Mouse (Mus musculus) B cell, adult 2 months (primary cell): ENCODE data around the gene Dusp9.

Experiments
- DNase-seq, 2 experiments: peaks; one replicate each; pipeline ENCODE4 v3.0.0; 2022

Gene Dusp9

GRCm38 (mm10) chrX:73672031-73672431 lies 32.8 kb downstream of the Dusp9 start:
- DNase-seq: peak; percentile 69 to 76

GRCm38 (mm10) chrX:73672879-73673618 lies 33.8 kb downstream of the Dusp9 start, which contains the start of gene Slc6a8:
Gene Slc6a8, plus strand, starts transcription at chrX:73673150.
- peak; percentile 22 to 40 for DNase-seq

DNA sequence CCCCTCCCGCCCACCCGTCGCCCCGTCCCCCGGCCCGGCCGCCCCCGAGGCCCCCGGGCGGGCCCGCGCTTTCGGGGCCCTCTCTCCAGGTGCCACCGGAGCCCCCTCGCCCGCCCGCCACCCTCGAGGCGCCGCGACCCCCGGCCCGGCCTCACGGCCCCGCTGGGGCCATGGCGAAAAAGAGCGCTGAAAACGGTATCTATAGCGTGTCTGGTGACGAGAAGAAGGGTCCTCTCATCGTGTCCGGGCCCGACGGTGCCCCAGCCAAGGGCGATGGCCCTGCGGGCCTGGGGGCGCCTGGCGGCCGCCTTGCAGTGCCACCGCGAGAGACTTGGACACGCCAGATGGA lies 34.4 kb downstream of the Dusp9 start:
- DNase-seq: no peak

DNA sequence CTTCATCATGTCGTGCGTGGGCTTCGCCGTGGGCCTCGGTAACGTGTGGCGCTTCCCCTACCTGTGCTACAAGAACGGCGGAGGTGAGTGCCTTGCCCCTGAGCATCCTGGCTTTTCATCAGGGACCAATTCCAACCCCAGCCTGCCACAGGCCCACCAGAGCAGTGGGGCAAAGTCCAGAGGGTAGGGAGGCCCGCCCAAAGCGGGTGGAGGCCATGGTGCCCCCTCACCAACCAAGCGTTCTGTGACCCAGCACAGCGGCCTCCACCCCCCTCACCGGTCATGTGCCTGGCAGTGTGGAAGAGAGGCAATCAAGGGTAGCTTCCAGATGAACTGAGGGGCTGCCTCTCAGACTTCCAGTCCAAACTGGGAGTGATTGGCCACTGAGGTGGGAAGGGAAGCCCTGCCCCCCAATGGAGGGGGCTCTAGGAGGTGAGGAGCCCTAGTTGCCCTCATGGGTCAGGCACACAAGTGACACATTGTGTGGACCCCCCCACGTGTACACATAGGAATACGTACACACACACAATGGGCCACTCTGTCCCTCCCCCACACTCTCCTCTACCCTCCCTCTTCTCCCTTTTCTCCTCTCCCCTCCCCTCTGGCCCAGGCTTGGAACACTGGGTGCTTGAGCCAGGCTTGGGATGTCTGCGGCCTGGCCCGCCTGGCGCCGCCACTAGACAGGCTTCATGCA lies 34.9 kb downstream of the Dusp9 start:
- DNase-seq: no peak

DNA sequence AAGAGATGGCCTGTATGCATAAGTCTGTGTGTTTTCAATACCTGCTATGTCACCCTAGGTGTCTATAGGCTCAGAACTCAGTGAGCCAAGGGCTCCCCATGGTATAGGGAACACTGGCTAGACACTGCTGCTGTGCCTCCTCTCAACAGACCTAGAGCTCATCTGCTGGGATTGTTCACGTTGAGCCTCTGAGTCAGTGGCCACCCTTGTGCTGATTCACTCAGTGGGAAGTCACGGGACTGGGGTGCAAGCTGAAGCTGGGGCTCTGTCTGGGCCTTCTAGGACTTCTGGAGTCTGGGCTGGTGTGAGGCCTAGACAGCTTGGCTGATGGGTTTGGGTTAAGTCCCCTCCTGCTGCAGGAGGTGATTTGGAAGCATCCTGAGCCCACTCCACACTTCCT lies 36.0 kb downstream of the Dusp9 start:
- no peak for DNase-seq

DNA sequence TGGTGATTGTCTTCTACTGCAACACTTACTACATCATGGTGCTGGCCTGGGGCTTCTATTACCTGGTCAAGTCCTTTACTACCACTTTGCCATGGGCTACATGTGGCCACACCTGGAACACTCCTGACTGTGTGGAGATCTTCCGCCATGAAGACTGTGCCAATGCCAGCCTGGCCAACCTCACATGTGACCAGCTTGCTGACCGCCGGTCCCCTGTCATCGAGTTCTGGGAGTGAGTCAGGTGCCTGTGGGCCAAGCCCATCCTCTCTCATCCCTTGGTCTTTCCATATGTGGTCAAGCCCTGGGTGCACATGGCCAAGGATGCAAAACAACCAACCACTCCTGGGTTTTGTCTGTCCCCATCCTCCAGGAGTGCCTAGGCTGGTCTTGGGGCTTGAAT lies 37.4 kb downstream of the Dusp9 start:
- DNase-seq: no peak

DNA sequence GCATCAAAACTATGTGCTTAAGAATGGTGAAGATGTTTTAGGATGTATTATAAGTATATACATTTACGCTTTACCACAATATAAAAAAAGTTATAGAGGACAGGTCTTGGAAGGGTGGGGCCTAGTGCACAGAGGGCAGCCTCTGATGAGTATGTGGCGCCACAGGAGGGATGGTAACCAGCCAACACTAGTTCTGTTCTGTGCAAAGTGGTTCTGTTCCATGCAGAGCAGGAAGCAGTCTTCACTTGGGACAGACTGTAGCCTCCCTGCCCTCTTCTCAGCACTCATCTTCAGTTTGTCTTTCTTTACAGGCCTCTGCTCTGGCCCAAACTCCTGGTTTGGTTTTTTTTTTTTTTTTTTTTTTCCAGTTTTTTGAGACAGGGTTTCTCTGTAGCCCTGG lies 44.9 kb downstream of the Dusp9 start:
- DNase-seq: no peak

GRCm38 (mm10) chrX:73684978-73685377 lies 45.8 kb downstream of the Dusp9 start:
- DNase-seq: no peak

GRCm38 (mm10) chrX:73685629-73686028 lies 46.4 kb downstream of the Dusp9 start:
- no peak for DNase-seq

GRCm38 (mm10) chrX:73690917-73691629 lies 51.9 kb downstream of the Dusp9 start:
- DNase-seq: peak; percentile 60 to 62
